Mouse (Mus musculus): ENCODE data around the gene Ppp1r14c. TPM values are rescaled to one million over a fixed set of nuclear protein-coding genes. Genes with fewer than 3 reads are reported as not detected.

Ppp1r14c gene
- polyA plus RNA-seq, 2 experiments: 5.2 to 13.8 TPM

DNA sequence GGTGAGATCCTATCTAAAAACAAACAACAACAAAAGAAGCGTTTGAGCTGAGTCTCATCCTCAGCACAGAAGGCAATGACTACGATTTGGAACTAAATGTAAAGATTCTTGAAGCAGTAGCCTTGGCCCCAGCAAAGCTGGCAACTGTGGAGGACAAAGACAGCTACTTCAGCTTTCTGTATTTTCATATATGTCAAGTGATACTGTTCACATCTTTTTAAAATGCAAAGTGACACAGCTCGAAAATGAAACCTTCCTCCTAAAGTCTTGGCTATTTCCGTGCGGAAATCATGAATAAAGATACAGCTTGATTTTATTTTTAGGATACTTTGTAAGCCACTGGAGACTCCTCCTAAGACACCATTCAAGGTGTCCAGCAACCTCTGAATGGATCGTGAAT is 148.1 kb downstream of the Ppp1r14c start:
- H3K4me2 ChIP-seq (replicated peaks; ENCODE audit: low read depth, low read length, severe bottlenecking): no peak overlapping the region
- H3K36me3 ChIP-seq (ENCODE audit: control insufficient read depth, insufficient read depth, low read length): no peaks in the 10 kb centered on the region
- WGBS: 77% methylated on average over 6 of the region's 6 CpGs
- no peaks in the 10 kb centered on the region for H3K4me1 ChIP-seq (ENCODE audit: control insufficient read depth, insufficient read depth, low read length)
- TF ChIP-seq POLR2A (IDR thresholded peaks at IDR 0.05; ENCODE audit: borderline replicate concordance, extremely low read depth, insufficient read depth, insufficient read length): no peak
- H3K9ac ChIP-seq (ENCODE audit: low read depth, low read length, severe bottlenecking): no peak overlapping the region
- no peak for ATAC-seq (ENCODE audit: low FRiP score, low read depth)
- H3K27ac ChIP-seq (replicated peaks; ENCODE audit: low read depth, low read length): no peak overlapping the region
- H3K9me3 ChIP-seq (ENCODE audit: control insufficient read depth, low read length): no peaks in the 10 kb centered on the region
- DNase-seq (ENCODE audit: low spot score): no peak
- no peak overlapping the region for H3K4me3 ChIP-seq (replicated peaks; ENCODE audit: low read length)
- H3K27me3 ChIP-seq (ENCODE audit: control insufficient read depth, insufficient read depth, low read length): no peaks in the 10 kb centered on the region

Small RNAs within 50 kb of the gene (microRNA-seq; reads per million reads assigned to microRNA genes)
- not detected for gene Gm24482

Other genes with a start within 250 kb of the Ppp1r14c start
- 2.0 and 2.8 TPM in 2 replicates for gene H60c, start 98.3 kb upstream of the Ppp1r14c start, polyA plus RNA-seq (2012; rRNA removed)
- gene H60c, start 98.3 kb upstream of the Ppp1r14c start, polyA plus RNA-seq (2014; fragmentation: Nextera tagmentation; extraction: Ambion mirVana): 6.8 and 6.9 TPM in 2 replicates
- gene Iyd, start 174.2 kb downstream of the Ppp1r14c start, polyA plus RNA-seq (2012; rRNA removed): 0.20 TPM in 2 replicates
- gene Iyd, start 174.2 kb downstream of the Ppp1r14c start, polyA plus RNA-seq (2014; fragmentation: Nextera tagmentation; extraction: Ambion mirVana): 0.88 and 1.6 TPM in 2 replicates

Measured in limb, embryonic 14.5 days (tissue).